Mouse (Mus musculus) thymus, adult 2 months (tissue): ENCODE results near the gene Dlec1. TPM values are rescaled to one million over a fixed set of nuclear protein-coding genes. Genes with fewer than 3 reads are reported as not detected.

Experiments
- DNase-seq: peaks from one replicate; pipeline ENCODE4 v3.0.0; 2021
- H3K27ac ChIP-seq: fragments of 200-500 bp; 2 replicates; pipeline ENCODE4 v1.5.1; 2012; ENCODE audit warnings: low read length, control low read depth; ENCODE audit not compliant: control insufficient read depth, insufficient read depth
- H3K27me3 ChIP-seq: fragments of 200-500 bp; 2 replicates; pipeline ENCODE4 v1.6.1; 2012; ENCODE audit warnings: mild to moderate bottlenecking, low read length, moderate library complexity, mixed read lengths; ENCODE audit not compliant: control insufficient read depth, insufficient read depth
- H3K36me3 ChIP-seq: fragments of 200-500 bp; 2 replicates; pipeline ENCODE4 v1.6.1; 2012; ENCODE audit warnings: mild to moderate bottlenecking, low read length, moderate library complexity; ENCODE audit not compliant: control insufficient read depth, insufficient read depth
- H3K4me1 ChIP-seq: fragments of 200-500 bp; replicated peaks from 2 replicates; pipeline ENCODE4 v1.6.1; 2012; ENCODE audit warnings: low read length; ENCODE audit not compliant: control insufficient read depth, insufficient read depth
- H3K4me3 ChIP-seq: fragments of 200-500 bp; 2 replicates; pipeline ENCODE4 v1.5.1; 2012; ENCODE audit warnings: mild to moderate bottlenecking, low read length, control low read depth, moderate library complexity; ENCODE audit not compliant: control insufficient read depth, insufficient read depth
- CTCF ChIP-seq: fragments of 200-500 bp; IDR thresholded peaks from 2 replicates; pipeline ENCODE4 v1.5.1; 2012; ENCODE audit warnings: mild to moderate bottlenecking, control low read depth, low read length, moderate library complexity, borderline replicate concordance; ENCODE audit not compliant: control insufficient read depth, poor library complexity, insufficient read depth; ENCODE audit errors: extremely low read depth
- POLR2A ChIP-seq: fragments of 200-500 bp; IDR thresholded peaks from 2 replicates; pipeline ENCODE4 v1.6.1; 2012; ENCODE audit warnings: mild to moderate bottlenecking, low read length, control low read depth, moderate library complexity; ENCODE audit not compliant: control insufficient read depth, poor library complexity, insufficient read depth; ENCODE audit errors: extremely low read depth
- WGBS: fragments of 180-500 bp; shearing (Covaris S2); methylation state at CpG from one replicate; pipeline ENCODE4 v1.1.7; 2018; 5-methylcytosine and 5-hydroxymethylcytosine counted together
- polyA plus RNA-seq: library from polyadenylated mRNA; depleted of rRNA; stranded (reverse); fragments of >200 nt; gene quantifications from 2 replicates; pipeline ENCODE4 v1.2.3, GENCODE M21; 2012; rRNA removed

Dlec1 gene
- 0.73 and 1.2 TPM in 2 replicates for polyA plus RNA-seq

DNA sequence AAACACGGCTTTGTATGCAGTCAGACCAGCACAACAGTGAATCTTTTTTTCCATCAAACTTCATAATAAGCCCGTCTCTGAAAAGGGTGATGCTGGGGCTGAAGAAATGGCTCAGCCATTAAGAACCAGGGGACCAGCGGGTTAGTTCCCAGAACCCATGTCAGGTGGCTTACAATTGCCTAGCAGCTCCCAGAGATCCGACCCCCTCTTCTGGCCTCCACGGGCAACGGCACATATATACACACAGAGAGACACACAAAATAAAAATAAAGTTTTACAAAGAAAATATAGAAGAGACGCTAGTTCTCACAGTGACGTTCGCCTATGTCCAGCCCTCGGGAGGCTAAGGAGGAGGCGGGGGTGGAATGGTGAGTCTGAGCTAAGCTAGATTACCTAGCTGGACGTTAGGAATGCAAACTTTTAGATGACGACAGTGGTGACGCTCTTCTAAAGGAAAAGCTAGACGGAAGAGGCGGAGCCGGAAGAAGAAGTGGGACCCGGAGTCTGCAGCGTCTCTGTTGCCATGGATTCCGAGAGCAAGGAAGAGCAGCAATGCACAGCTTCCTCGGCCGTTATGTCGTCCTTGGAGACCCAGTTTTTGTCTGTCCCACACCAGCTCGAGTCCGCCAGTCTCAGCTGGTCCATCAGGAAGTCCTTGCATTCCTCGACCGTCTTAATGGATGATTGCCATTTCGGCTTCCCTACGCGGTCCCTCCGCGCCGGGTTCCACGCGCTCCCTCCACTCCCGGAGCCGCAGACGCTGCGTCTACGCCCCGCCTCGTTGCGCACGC lies at the start of gene Dlec1:
Dlec1 (plus strand) TSS at position 487 of the 791 bp plus-strand sequence.
- H3K36me3 ChIP-seq: no peaks in the 10 kb centered on the region
- peak within 1 kb of the TSS; percentile 68 for H3K4me3 ChIP-seq
- no peak within 1 kb of the TSS; the same call in 1 of the 2 replicates for H3K27ac ChIP-seq
- peak; percentile 61 for DNase-seq
- H3K4me1 ChIP-seq: peaks cover 19% of the 10 kb centered on the region
- TF ChIP-seq POLR2A (no peak), CTCF (peak; percentile 7; the same call in 1 of the 2 replicates)
- no peaks in the 10 kb centered on the region for H3K27me3 ChIP-seq
- WGBS: 4% methylated on average over 44 of the region's 44 CpGs

DNA sequence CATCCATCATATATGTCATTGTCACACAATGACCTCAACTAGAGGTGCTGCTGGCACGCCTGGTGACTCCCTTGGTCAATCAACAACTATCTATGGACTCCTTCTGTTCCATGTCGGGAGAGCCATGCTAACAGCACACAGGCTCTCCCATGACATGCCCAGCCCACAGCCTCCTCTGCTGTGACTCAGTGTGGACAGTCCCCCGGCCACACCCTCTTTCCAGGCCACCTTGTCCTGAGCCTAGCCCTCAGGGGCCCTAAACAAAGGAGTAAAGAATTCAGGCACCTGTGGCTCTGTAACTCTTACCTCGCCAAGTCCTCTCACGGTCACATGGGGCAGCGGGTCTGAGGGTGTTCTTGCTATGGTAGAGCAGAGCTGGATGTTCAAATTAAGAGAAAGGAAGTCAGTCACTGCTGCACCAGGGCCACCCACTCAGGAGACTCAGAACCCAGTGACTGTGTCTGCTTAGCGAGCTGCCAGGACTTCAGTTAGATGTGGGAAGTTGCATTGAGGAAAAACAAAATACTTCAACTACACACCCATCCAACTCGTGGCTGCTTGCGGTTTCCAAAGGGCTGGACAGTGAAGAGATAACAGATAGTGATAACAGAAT lies 48.2 kb upstream of the Dlec1 start:
- Histone ChIP-seq H3K27ac (no peak overlapping the region), H3K4me1 (no peaks in the 10 kb centered on the region), H3K36me3 (no peaks in the 10 kb centered on the region), H3K4me3 (no peak overlapping the region), H3K27me3 (no peaks in the 10 kb centered on the region)
- no peak for DNase-seq
- TF ChIP-seq CTCF (no peak), POLR2A (no peak)
- 69% methylated on average over 9 of the region's 9 CpGs for WGBS

DNA sequence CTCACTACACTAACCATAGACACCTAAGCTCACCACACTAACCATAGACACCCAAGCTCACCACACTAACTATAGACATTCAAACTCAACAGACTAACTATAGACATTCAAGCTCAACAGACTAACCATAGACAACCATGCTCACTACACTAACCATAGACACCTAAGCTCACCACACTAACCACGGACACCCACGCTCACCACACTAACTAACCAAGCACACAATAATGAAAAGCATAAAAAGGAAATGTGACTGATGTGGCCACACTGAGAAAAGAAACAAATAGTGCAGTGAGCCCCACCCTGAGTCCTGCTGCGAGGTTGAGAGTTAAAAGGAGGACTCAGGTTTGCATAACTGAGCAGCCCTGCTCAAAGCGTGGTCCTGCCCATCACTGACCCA lies 46.9 kb upstream of the Dlec1 start:
- TF ChIP-seq POLR2A (no peak), CTCF (no peak)
- H3K36me3 ChIP-seq: no peaks in the 10 kb centered on the region
- 44% methylated on average over 4 of the region's 4 CpGs for WGBS
- DNase-seq: no peak
- no peak overlapping the region for H3K4me3 ChIP-seq
- no peaks in the 10 kb centered on the region for H3K27me3 ChIP-seq
- H3K4me1 ChIP-seq: no peaks in the 10 kb centered on the region
- H3K27ac ChIP-seq: no peak overlapping the region

DNA sequence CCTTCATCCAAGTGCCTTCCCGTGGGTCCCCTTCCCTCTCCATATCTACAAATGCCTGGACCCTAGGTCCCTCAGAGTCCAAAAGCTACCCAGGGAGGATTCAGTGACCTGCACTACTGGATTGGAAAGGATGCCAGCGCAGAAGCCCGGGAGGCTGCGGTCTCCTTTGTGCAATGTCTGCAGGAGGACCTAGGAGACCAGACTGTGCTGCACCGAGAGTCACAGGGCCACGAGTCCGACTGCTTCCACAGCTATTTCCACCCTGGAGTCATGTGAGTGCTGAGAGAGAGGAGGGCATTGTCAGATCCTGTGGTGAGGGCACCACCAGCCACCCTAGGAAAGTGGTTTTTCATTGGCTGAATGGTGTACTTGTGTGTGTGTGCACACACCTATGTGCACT lies 44.0 kb upstream of the Dlec1 start:
- no peak for DNase-seq
- Histone ChIP-seq H3K27ac (no peak overlapping the region), H3K4me1 (peaks cover 2% of the 10 kb centered on the region; the same call in 1 of the 2 replicates), H3K36me3 (no peaks in the 10 kb centered on the region), H3K4me3 (no peak overlapping the region), H3K27me3 (no peaks in the 10 kb centered on the region)
- WGBS: 91% methylated on average over 7 of the region's 7 CpGs
- TF ChIP-seq CTCF (no peak), POLR2A (no peak)

DNA sequence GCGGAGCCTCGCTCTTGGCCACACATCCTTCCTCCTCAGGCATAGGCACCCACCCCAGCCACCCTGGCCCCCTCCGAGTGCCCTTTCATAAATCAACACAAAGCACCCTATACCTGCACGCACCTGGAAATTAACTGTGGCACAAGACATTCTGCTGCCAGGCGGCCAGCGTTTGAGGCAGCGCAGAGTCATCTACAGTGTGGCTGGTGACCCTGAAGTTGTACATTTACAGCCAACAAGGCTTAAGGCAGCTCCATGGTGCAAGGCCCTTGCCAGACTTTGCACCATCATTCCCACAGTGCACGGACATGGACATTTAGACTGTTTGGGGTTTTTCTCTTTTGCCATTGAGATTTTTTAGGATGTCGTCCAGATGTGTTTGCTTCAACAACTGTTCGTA lies 41.6 kb upstream of the Dlec1 start:
- no peak for TF ChIP-seq CTCF
- no peak overlapping the region for H3K4me3 ChIP-seq
- DNase-seq: no peak
- H3K27me3 ChIP-seq: no peaks in the 10 kb centered on the region
- WGBS: 90% methylated on average over 10 of the region's 10 CpGs
- no peak overlapping the region for H3K27ac ChIP-seq
- H3K4me1 ChIP-seq: peaks cover 10% of the 10 kb centered on the region
- H3K36me3 ChIP-seq: no peaks in the 10 kb centered on the region

DNA sequence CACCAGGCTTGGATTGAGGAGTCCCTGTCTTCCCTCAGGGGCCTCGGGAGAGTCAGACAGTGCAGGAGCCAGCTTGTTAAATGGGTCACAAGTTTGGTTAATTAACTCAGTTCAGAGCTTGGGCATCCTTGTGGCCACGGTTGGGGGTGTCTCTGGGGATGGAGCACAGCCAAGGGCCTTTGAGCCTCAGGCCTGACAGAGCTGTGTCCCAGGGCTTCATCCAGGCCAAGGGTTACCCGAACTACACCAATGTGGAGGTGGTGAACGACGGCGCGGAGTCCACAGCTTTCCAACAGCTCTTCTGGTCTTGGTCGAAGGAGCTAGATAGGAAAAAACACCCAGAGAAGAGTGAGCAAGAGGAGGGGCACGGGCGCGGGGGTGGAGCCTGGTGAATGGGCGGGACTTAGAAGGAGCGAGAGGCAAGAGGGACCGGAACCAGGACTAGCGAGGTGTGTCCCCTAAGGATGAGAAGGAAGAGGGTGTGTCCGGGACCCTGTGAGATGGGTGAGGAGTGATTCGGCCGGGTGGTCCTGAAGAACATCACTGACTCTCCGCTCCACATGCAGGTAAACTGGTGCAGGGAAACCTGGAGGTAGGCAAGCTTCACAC lies 39.1 kb upstream of the Dlec1 start:
- Histone ChIP-seq H3K4me1 (peaks cover 10% of the 10 kb centered on the region), H3K27me3 (no peaks in the 10 kb centered on the region), H3K27ac (no peak overlapping the region), H3K36me3 (no peaks in the 10 kb centered on the region), H3K4me3 (peak overlapping the region; percentile 16; the same call in 1 of the 2 replicates)
- TF ChIP-seq POLR2A (no peak), CTCF (no peak)
- 69% methylated on average over 19 of the region's 19 CpGs for WGBS
- no peak for DNase-seq

DNA sequence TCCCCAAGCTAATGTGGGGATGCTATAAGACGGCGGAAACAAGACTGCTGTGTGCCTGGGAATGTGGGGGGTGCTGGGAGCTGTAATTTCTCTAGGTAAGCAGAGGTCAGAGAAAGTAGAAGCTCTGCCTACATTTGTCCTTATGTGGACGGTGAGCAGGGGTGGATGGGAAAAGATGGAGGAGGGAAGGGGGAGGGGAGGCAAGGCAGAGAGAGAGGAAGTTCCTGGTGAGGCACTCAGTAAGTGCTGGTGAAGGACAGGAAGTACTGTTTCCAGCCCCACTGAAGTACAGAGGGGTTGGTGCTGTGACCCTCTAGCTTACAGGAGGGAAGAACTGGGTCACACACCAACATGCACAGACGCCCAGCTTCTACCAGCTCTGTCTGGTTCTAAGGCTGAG lies 38.0 kb upstream of the Dlec1 start:
- WGBS: 46% methylated on average over 4 of the region's 4 CpGs
- Histone ChIP-seq H3K4me3 (no peak overlapping the region), H3K27me3 (no peaks in the 10 kb centered on the region), H3K27ac (no peak overlapping the region), H3K4me1 (peaks cover 10% of the 10 kb centered on the region), H3K36me3 (no peaks in the 10 kb centered on the region)
- TF ChIP-seq CTCF: no peak
- DNase-seq: no peak
